Comparison of ENCODE assay signal across 19 mouse cellular contexts in the genomic region with DNA sequence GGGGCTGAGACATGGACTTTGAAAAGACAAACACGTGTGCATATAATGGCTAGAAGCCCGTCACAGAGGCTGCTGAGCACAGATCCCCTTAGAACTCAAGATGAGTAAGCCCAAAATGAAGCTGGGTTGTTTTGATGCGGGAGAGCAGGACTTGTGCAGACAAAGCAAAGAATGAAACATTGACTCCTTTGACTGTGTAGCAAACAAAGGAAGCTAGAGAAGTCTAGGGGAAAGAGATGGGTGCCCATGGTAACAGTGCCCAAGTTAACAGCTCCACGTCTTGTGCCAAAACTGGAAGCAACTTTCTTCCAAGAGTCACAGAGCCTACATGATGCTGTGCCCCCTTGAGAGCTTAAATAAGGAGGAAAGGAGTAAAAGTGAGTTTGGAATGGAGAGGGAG.
"Had no signal": no experiment of that assay in that cellular context is flagged by ENCODE, and none has a peak within 500 bp of the region (broad histone marks: within the 10 kb centered on the region; RNA-seq: fewer than 3 reads in every experiment).

No protein-coding gene starts in this region.

- ATAC-seq: liver, postnatal 0 days; lung, postnatal 0 days; midbrain, embryonic 13.5 days; midbrain, embryonic 16.5 days had no signal

- H3K27me3 ChIP-seq: liver, embryonic 13.5 days; liver, embryonic 15.5 days; lung, embryonic 15.5 days; megakaryocyte, embryonic 14.5 days; midbrain, embryonic 13.5 days; neural tube, embryonic 12.5 days; stomach, embryonic 15.5 days had no signal

- H3K9ac ChIP-seq: liver, embryonic 13.5 days; liver, embryonic 15.5 days; liver, postnatal 0 days; lung, embryonic 15.5 days; midbrain, embryonic 13.5 days; neural tube, embryonic 12.5 days; stomach, embryonic 15.5 days had no signal

- H3K4me3 ChIP-seq: liver, embryonic 13.5 days; liver, embryonic 15.5 days; lung, embryonic 15.5 days; megakaryocyte, embryonic 14.5 days; midbrain, embryonic 13.5 days; neural tube, embryonic 12.5 days; stomach, embryonic 15.5 days had no signal

- H3K27ac ChIP-seq: liver, embryonic 13.5 days; liver, embryonic 15.5 days; lung, embryonic 15.5 days; macrophage; midbrain, embryonic 13.5 days; neural tube, embryonic 12.5 days; stomach, embryonic 15.5 days; stomach, postnatal 0 days had no signal

- H3K4me1 ChIP-seq: midbrain, embryonic 13.5 days had no signal

- H3K36me3 ChIP-seq: liver, embryonic 13.5 days; liver, embryonic 15.5 days; lung, embryonic 15.5 days; neural tube, embryonic 12.5 days; stomach, embryonic 15.5 days had no signal

- DNase-seq: liver, embryonic 13.5 days; liver, postnatal 0 days; lung, adult 2 months; lung, postnatal 14 days; lung, postnatal 36 days; right cerebral cortex, postnatal 14 days; thymus, adult 2 months; thymus, postnatal 25 days; thymus, postnatal 4 days had no signal

- H3K9me3 ChIP-seq: liver, embryonic 15.5 days; lung, embryonic 15.5 days; midbrain, embryonic 13.5 days; stomach, embryonic 15.5 days had no signal

- H3K4me2 ChIP-seq: liver, embryonic 13.5 days; liver, embryonic 15.5 days; lung, embryonic 15.5 days; midbrain, embryonic 13.5 days; neural tube, embryonic 12.5 days; stomach, embryonic 15.5 days had no signal
